Mouse (Mus musculus): Measurements from ENCODE around the gene Slc35d1. TPM values are rescaled to one million over a fixed set of nuclear protein-coding genes. Genes with fewer than 3 reads are reported as not detected.
"Not testable (repeated sequence)": the region's sequence is repeated elsewhere in the genome, so short reads cannot be mapped to it uniquely, and the experiment has no call there.

Gene Slc35d1
- polyA plus RNA-seq, 1 experiment from 2014 or later, result 7.3 TPM

DNA sequence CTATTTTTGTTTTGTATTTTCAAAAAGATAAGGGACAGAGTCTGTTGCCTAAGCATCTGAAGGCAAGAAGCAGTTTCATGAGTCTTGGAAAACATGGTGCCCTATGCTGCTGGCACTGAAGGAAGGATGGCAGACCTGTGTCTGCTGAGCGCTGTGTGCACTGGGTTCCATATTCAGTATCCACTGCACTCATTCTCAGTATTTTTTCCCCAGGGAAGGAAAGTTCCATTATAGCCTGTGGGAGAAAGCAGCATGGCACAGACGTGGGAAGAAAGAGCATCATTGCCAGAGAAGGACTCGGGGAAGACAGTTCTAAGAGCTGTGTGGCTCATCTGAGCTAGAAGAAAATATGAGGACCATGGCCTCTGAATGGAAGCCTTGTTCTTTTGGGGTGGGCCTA, 43.7 kb downstream of the Slc35d1 start:
- WGBS, result 94% methylated on average over 3 of the region's 3 CpGs
- Histone ChIP-seq H3K27me3 (ENCODE audit: insufficient read depth, low read length) (no peaks in the 10 kb centered on the region), H3K9ac (replicated peaks; ENCODE audit: low read length) (no peak overlapping the region), H3K4me3 (ENCODE audit: low read length) (no peak overlapping the region), H3K9me3 (ENCODE audit: low read length) (peaks cover 6% of the 10 kb centered on the region), H3K4me1 (ENCODE audit: insufficient read depth, low read length) (no peaks in the 10 kb centered on the region), H3K4me2 (replicated peaks; ENCODE audit: low read depth, low read length) (no peak overlapping the region), H3K36me3 (ENCODE audit: insufficient read depth, low read length) (peaks cover 16% of the 10 kb centered on the region; the same call in 1 of the 2 replicates), H3K27ac (ENCODE audit: low read length) (no peak overlapping the region)
- ATAC-seq (ENCODE audit: low FRiP score, low TSS enrichment), result no peak

DNA sequence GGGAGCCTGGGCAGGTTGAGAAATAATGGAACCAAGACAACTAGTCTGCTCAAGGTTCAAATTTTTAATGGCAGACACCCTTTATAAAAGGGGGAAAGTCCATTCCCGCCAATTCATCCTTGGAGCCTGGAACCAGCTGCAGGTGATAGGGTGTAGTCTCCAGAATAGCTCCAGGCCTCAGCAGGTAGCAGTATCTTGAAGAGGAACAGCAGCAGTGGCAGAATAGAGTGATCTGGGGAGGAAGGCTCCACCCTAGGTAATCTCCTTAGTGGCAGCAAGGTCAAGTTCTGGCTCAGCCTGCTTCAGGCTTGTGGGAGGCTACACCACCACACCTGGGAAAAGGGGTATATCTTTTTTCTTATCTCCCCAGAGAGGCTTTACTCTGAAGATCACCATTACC, 48.8 kb downstream of the Slc35d1 start:
- H3K4me1 ChIP-seq (ENCODE audit: insufficient read depth, low read length); H3K9me3 ChIP-seq (ENCODE audit: low read length); H3K4me2 ChIP-seq (replicated peaks; ENCODE audit: low read depth, low read length); H3K27ac ChIP-seq (ENCODE audit: low read length); ATAC-seq (ENCODE audit: low FRiP score, low TSS enrichment); H3K9ac ChIP-seq (replicated peaks; ENCODE audit: low read length); H3K4me3 ChIP-seq (ENCODE audit: low read length); H3K27me3 ChIP-seq (ENCODE audit: insufficient read depth, low read length): not testable (repeated sequence)
- peaks cover 22% of the 10 kb centered on the region for H3K36me3 ChIP-seq (ENCODE audit: insufficient read depth, low read length)
- 83% methylated on average over 1 of the region's 1 CpGs for WGBS

DNA sequence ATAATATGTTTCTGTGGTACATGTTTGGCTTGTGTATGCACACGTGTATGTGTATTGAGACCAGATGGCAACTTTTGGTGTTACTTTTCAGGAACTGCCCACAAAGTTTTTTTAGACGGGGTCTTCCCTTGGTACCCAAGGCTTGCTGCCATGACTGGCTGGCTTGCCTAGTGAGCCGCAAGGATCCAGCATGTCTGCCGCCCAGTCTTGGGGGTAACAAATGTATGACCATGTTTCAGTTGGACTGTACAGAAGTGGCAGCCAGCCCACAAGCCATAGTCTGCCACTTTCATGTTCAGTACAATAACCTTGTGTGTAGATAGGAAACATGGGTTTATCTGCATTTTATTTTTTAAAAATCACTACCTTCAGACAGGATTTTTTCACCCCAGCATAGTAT, 56.2 kb downstream of the Slc35d1 start:
- Histone ChIP-seq H3K4me1 (ENCODE audit: insufficient read depth, low read length) (no peaks in the 10 kb centered on the region), H3K9me3 (ENCODE audit: low read length) (no peaks in the 10 kb centered on the region), H3K4me2 (replicated peaks; ENCODE audit: low read depth, low read length) (no peak overlapping the region), H3K36me3 (ENCODE audit: insufficient read depth, low read length) (peaks cover 36% of the 10 kb centered on the region), H3K27me3 (ENCODE audit: insufficient read depth, low read length) (no peaks in the 10 kb centered on the region), H3K27ac (ENCODE audit: low read length) (no peak overlapping the region), H3K4me3 (ENCODE audit: low read length) (no peak overlapping the region), H3K9ac (replicated peaks; ENCODE audit: low read length) (no peak overlapping the region)
- ATAC-seq (ENCODE audit: low FRiP score, low TSS enrichment), result no peak
- WGBS, result 92% methylated on average over 4 of the region's 4 CpGs

DNA sequence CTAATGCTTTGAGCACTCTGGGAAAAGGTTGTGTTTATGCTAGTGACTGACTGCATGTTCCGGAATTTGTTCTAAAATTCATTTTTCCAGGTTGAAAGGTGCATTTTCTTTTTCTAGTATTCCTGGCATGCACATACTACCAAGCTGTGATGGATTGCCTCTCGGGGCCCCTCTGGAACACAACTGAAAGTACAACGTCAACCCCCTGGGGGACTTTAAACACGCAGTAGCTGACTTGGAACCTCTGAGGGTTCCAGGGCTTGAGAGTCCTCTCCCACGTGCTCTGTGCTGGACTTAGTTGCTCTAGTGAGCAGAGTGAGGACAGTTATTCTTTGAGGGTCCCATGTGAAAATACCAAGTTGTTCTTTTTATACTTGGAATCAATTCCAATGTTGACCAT, 63.0 kb downstream of the Slc35d1 start:
- Histone ChIP-seq H3K4me3 (ENCODE audit: low read length) (no peak overlapping the region), H3K27me3 (ENCODE audit: insufficient read depth, low read length) (no peaks in the 10 kb centered on the region), H3K9me3 (ENCODE audit: low read length) (no peaks in the 10 kb centered on the region), H3K4me1 (ENCODE audit: insufficient read depth, low read length) (no peaks in the 10 kb centered on the region), H3K9ac (replicated peaks; ENCODE audit: low read length) (no peak overlapping the region), H3K4me2 (replicated peaks; ENCODE audit: low read depth, low read length) (no peak overlapping the region), H3K36me3 (ENCODE audit: insufficient read depth, low read length) (peaks cover 46% of the 10 kb centered on the region), H3K27ac (ENCODE audit: low read length) (no peak overlapping the region)
- 84% methylated on average over 5 of the region's 5 CpGs for WGBS
- no peak for ATAC-seq (ENCODE audit: low FRiP score, low TSS enrichment)

DNA sequence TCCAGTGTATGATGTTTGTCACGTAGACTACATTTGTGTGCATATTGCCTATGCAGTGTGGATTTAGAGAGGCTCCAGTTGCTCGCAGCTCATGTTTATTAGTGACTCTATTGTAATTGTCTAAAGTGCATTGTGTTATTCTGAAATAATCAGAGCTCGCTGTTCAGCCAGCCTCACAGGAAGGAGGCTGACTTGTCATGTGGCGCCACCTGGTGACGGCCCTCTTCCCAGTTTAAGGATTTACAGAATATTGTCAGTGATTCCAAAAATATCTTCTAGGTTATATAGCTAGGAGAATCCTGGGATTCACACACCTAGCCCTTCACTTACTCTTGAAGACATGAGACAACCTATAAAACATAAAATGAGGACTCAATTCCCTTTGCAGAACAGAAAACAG, 68.6 kb downstream of the Slc35d1 start:
- Histone ChIP-seq H3K9ac (replicated peaks; ENCODE audit: low read length) (no peak overlapping the region), H3K4me3 (ENCODE audit: low read length) (no peak overlapping the region), H3K27ac (ENCODE audit: low read length) (no peak overlapping the region), H3K36me3 (ENCODE audit: insufficient read depth, low read length) (peaks cover 36% of the 10 kb centered on the region), H3K9me3 (ENCODE audit: low read length) (no peaks in the 10 kb centered on the region), H3K4me1 (ENCODE audit: insufficient read depth, low read length) (no peaks in the 10 kb centered on the region), H3K27me3 (ENCODE audit: insufficient read depth, low read length) (no peaks in the 10 kb centered on the region), H3K4me2 (replicated peaks; ENCODE audit: low read depth, low read length) (no peak overlapping the region)
- 37% methylated on average over 5 of the region's 5 CpGs for WGBS
- no peak for ATAC-seq (ENCODE audit: low FRiP score, low TSS enrichment)

DNA sequence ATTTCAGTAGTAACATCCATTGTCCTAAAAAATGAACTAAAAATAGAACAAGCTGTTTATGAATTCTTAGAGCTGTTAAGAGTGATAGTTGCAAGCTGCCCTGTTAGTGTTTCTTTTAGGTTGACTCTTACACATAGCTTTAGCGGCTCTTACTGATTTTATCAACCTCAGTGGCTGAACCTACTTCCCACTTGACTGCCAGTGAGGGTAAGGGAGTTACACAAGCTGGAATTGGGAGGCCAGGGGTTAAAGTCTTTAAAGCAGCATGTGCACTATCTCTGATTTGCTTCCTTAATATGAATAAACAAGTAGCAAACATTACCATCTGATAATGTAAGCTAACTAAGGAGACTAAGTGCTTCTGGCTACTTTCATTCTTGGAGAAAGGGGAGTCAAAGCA, 78.0 kb downstream of the Slc35d1 start:
- no peaks in the 10 kb centered on the region for H3K27me3 ChIP-seq (ENCODE audit: insufficient read depth, low read length)
- H3K9ac ChIP-seq (replicated peaks; ENCODE audit: low read length), result no peak overlapping the region
- peaks cover 13% of the 10 kb centered on the region for H3K36me3 ChIP-seq (ENCODE audit: insufficient read depth, low read length)
- H3K9me3 ChIP-seq (ENCODE audit: low read length), result no peaks in the 10 kb centered on the region
- WGBS, result 57% methylated on average over 1 of the region's 1 CpGs
- no peak for ATAC-seq (ENCODE audit: low FRiP score, low TSS enrichment)
- no peak overlapping the region for H3K4me2 ChIP-seq (replicated peaks; ENCODE audit: low read depth, low read length)
- no peak overlapping the region for H3K4me3 ChIP-seq (ENCODE audit: low read length)
- H3K4me1 ChIP-seq (ENCODE audit: insufficient read depth, low read length), result no peaks in the 10 kb centered on the region
- H3K27ac ChIP-seq (ENCODE audit: low read length), result no peak overlapping the region

DNA sequence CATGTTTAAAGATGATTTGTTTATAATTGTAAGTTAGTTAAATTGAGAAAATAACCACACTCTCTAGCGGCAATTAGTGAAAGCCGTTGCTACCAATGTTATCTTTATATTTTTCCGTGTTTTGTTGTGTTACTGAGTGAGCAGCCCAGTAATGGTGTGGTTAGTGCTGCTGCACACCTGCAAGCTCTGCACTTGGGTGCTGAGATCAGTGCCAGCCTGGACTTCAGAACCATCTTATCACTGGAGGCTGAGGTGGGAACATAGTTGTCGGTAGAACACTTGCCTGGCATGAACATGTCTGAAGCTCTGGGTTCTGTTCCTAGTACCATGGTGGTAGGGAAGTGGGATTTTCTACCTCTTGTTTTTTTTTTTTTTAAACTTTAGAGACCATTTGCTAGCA, 88.4 kb downstream of the Slc35d1 start:
- Histone ChIP-seq H3K27ac (ENCODE audit: low read length) (no peak overlapping the region), H3K9me3 (ENCODE audit: low read length) (no peaks in the 10 kb centered on the region), H3K27me3 (ENCODE audit: insufficient read depth, low read length) (no peaks in the 10 kb centered on the region), H3K36me3 (ENCODE audit: insufficient read depth, low read length) (0 out of 2 replicates have a peak, but pooled peaks cover 3% of the 10 kb centered on the region), H3K4me1 (ENCODE audit: insufficient read depth, low read length) (0 out of 2 replicates have a peak, but pooled peaks cover 3% of the 10 kb centered on the region), H3K4me3 (ENCODE audit: low read length) (no peak overlapping the region), H3K9ac (replicated peaks; ENCODE audit: low read length) (no peak overlapping the region), H3K4me2 (replicated peaks; ENCODE audit: low read depth, low read length) (no peak overlapping the region)
- no peak for ATAC-seq (ENCODE audit: low FRiP score, low TSS enrichment)
- WGBS, result 90% methylated on average over 4 of the region's 4 CpGs

DNA sequence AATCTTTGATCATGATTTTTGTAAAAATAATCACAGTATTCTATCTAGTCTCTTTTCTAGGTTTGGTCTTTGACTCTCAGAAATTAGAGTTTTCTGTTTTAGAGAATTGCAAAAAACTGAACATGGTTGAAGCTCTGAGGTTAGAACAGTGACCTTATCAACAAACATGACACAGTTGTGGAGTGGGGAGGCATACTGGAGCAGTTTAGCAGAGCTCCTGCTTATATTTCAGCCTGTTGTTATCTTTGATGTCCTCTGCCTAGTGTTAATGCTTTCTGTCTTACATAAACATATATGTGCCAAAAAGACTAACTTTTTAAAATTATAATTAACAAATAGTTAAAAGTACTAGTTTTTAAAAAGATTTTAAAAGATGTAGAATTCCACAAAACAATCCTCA, 91.4 kb downstream of the Slc35d1 start:
- ATAC-seq (ENCODE audit: low FRiP score, low TSS enrichment), result no peak

DNA sequence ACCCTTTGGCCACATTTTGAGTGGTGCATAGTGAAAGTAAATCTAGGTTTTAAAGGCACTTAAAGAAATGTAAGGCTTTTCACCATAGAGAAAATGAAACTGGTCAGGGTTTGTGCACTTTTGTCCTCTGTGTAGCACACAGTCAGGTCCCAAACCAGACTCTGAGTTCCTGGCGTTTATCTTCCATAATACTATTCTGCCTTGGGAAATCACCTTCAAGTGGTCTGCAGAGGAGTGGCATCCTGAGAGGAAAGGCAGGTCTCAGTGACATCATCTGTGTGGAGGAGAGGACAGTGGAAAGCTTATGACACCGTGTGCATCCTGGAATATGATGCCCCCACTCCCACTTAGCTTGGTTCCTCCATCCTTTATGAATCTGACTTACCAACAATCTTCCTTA, 91.9 kb downstream of the Slc35d1 start:
- 0 out of 2 replicates have a peak overlapping the region, but pooled peaks have one; percentile 21 for H3K4me2 ChIP-seq (replicated peaks; ENCODE audit: low read depth, low read length)
- H3K4me1 ChIP-seq (ENCODE audit: insufficient read depth, low read length), result peaks cover 16% of the 10 kb centered on the region
- no peak overlapping the region for H3K27ac ChIP-seq (ENCODE audit: low read length)
- no peaks in the 10 kb centered on the region for H3K27me3 ChIP-seq (ENCODE audit: insufficient read depth, low read length)
- no peaks in the 10 kb centered on the region for H3K9me3 ChIP-seq (ENCODE audit: low read length)
- no peak for ATAC-seq (ENCODE audit: low FRiP score, low TSS enrichment)
- no peak overlapping the region for H3K4me3 ChIP-seq (ENCODE audit: low read length)
- H3K9ac ChIP-seq (replicated peaks; ENCODE audit: low read length), result no peak overlapping the region
- 17% methylated on average over 2 of the region's 2 CpGs for WGBS
- H3K36me3 ChIP-seq (ENCODE audit: insufficient read depth, low read length), result no peaks in the 10 kb centered on the region

More for the DNA sequence above, 91.4 kb downstream of the Slc35d1 start:
- H3K4me1 ChIP-seq (ENCODE audit: insufficient read depth, low read length), result peaks cover 16% of the 10 kb centered on the region
- no peaks in the 10 kb centered on the region for H3K9me3 ChIP-seq (ENCODE audit: low read length)
- no peaks in the 10 kb centered on the region for H3K36me3 ChIP-seq (ENCODE audit: insufficient read depth, low read length)
- H3K4me3 ChIP-seq (ENCODE audit: low read length), result no peak overlapping the region
- no peak overlapping the region for H3K9ac ChIP-seq (replicated peaks; ENCODE audit: low read length)
- H3K27ac ChIP-seq (ENCODE audit: low read length), result no peak overlapping the region
- no peak overlapping the region for H3K4me2 ChIP-seq (replicated peaks; ENCODE audit: low read depth, low read length)
- H3K27me3 ChIP-seq (ENCODE audit: insufficient read depth, low read length), result no peaks in the 10 kb centered on the region

DNA sequence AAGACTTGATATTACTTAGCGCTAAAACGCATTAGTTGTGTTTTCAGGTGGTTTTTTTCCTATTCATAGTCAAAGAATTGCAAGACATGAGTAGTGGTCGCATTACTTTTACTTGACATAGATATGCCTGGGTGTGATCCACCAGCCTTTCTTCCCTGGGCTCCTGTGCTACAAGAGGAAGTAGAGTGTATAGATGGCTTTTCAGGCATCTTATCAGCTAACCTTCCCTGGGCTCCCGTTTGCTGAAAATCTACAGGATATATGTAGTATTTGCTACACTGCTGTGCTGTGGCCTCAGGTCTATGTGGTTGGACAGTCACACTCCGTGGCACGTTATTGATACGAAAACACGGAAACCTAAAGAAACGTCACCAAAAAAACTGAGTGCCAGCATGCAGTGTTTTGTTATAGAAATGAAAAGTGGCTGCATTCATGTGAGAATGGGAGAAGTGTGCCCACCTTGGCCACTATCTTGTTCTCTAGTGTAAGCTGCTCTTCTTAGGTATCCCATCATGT, 94.0 kb downstream of the Slc35d1 start:
- peak overlapping the region; percentile 76 for H3K4me2 ChIP-seq (replicated peaks; ENCODE audit: low read depth, low read length)
- H3K27ac ChIP-seq (ENCODE audit: low read length), result no peak overlapping the region
- peaks cover 16% of the 10 kb centered on the region for H3K4me1 ChIP-seq (ENCODE audit: insufficient read depth, low read length)
- no peaks in the 10 kb centered on the region for H3K27me3 ChIP-seq (ENCODE audit: insufficient read depth, low read length)
- no peak overlapping the region for H3K9ac ChIP-seq (replicated peaks; ENCODE audit: low read length)
- ATAC-seq (ENCODE audit: low FRiP score, low TSS enrichment), result no peak
- peaks cover 5% of the 10 kb centered on the region for H3K36me3 ChIP-seq (ENCODE audit: insufficient read depth, low read length)
- H3K9me3 ChIP-seq (ENCODE audit: low read length), result no peaks in the 10 kb centered on the region
- peak overlapping the region; percentile 71 for H3K4me3 ChIP-seq (ENCODE audit: low read length)
- WGBS, result 81% methylated on average over 9 of the region's 9 CpGs

Measured in kidney, embryonic 16.5 days (tissue).